Mouse (Mus musculus) cerebellum, postnatal 36 days (tissue): ENCODE results near the gene Mllt3.

Experiments
- DNase-seq, 2 experiments: peaks; one replicate each; pipeline ENCODE4 v3.0.0; 2021 to 2022; ENCODE audit warnings: mixed read lengths in 2 of 2

Gene Mllt3

GRCm38 (mm10) chr4:88033216-88033653 lies at the start of gene Mllt3:
Gene Mllt3, minus strand, starts transcription at chr4:88033364.
- DNase-seq, result peak; percentile 91 to 97

GRCm38 (mm10) chr4:88082381-88082780 lies 49.2 kb upstream of the Mllt3 start:
- no peak for DNase-seq

DNA sequence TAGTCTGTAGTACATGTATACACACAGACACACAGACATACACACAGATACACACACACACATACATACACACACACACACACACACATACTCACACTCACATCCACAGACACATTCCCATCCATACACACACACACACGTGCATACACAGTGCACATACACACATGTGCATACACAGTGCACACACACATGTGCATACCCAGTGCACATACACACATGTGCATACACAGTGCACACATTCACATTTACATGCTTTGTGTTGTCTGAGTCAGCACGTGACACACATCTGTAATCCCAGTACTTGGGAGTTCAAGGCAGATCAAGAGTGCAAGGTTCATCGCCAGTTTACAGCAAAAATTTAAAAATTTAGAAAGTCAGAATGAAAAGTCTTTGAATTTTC lies 48.7 kb upstream of the Mllt3 start:
- no peak for DNase-seq

DNA sequence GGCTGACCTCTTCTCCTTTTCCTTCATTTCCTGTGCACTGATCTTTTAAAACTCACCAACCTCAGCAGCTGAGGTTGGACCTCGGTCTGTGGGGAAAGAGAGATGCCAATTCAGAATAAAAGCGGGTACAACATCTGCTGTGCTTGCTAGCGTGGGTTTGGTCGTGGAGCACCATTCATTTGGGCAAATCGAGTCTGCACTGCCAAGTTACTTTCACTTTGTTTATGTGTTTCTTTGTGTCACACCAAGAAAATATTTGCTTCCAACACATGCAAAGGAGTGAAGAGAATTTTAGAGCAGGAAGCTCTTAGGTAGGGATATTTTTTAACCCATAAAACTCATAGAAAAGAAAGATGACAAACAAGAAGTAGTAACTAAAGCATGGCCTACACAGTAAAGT lies 48.3 kb upstream of the Mllt3 start:
- DNase-seq, result no peak

- no peak for DNase-seq
Measured at GRCm38 (mm10) chr4:88078983-88079382, 45.8 kb upstream of the Mllt3 start.

- no peak for DNase-seq
Measured at GRCm38 (mm10) chr4:88075388-88075787, 42.2 kb upstream of the Mllt3 start.

DNA sequence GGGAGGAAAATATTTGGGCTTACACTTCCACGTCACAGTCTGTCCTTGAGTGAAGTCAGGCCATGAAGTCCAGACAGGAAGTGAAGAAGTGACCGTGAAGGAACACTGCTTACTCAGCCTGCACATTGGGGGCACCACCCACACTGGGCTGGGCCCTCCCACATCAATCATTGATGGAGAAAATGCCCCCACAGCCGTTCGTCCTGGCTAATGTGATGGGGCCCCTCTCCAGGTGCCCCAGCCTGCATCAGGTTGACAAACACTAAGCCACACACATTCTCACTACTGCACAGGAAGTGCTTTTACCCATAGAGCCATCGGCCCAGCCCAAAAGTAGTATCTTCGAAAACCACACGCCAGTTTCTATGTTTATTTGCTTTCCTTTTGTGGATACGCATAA lies 13.1 kb upstream of the Mllt3 start:
- DNase-seq, result no peak

DNA sequence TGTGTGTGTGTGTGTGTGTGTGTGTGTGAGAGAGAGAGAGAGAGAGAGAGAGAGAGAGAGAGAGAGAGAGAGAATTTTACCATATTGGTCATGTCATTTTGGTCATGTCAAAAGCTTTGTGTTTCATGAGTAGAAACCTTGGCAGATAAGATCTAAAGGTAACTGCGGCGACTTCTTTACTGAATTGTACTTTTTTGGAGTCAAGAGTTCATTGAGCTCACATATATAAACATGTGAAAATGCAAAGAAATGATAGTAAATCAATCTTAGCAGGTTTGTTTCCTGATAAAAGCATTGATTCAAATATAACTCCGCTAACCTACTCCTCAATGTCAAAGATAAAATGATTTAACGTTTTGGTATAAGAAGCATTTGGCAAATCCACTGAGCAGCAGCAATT lies 12.0 kb upstream of the Mllt3 start:
- no peak for DNase-seq

DNA sequence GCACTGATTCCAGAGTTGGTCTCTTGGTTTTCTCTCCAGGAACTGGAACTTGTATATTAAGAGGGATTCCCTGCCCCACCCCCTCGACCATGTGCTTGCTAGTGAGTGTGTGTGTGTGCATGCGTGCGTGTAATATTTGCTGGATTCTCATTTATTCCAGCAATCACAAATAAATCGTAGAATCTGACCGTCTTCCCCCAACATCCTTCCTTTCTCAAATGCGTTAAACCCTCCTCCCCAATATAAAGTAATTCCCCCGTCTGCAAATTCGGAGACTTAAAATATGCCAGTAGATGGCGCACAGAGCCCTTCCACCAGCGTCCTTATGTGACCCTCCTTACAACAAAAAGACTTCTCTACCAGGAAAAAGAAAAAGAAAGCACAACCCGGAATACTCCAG lies 2.2 kb upstream of the Mllt3 start:
- peak; percentile 50 to 65 for DNase-seq

GRCm38 (mm10) chr4:88034387-88035157 lies 1.4 kb upstream of the Mllt3 start:
- DNase-seq, result no peak

DNA sequence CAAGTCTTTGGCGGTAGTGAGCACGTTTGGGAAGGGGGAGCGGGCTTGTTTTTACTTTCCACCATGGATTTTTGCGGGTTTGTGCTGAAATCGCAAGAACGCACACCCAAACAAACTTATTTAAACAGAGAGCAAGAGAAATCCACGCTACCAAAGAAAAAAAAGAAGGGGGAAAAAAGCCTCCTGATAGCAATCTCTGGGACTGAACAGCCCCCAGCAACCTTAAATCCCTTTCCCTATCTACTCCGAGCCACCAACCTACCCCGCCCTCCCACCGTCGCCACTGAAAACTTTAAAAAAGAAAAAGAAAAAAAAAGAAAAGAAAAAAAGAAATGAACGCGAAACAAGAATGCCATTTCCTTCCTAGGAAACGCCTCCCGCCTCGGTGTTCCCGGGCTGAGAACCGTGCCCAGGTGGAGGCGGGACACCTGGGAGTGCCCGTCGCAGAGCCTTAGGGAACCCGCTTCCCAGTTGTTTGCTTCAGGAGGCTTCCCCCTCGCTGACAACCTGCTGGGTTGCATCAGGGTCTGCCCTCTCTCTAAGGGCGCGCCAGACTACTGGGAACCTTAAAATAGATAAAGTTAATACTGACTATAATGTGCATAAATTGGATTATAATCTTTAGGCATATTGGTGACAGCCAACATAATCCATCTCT lies 694 bp upstream of the Mllt3 start:
- peak in 1 of 2 experiments; percentile 12 for DNase-seq

DNA sequence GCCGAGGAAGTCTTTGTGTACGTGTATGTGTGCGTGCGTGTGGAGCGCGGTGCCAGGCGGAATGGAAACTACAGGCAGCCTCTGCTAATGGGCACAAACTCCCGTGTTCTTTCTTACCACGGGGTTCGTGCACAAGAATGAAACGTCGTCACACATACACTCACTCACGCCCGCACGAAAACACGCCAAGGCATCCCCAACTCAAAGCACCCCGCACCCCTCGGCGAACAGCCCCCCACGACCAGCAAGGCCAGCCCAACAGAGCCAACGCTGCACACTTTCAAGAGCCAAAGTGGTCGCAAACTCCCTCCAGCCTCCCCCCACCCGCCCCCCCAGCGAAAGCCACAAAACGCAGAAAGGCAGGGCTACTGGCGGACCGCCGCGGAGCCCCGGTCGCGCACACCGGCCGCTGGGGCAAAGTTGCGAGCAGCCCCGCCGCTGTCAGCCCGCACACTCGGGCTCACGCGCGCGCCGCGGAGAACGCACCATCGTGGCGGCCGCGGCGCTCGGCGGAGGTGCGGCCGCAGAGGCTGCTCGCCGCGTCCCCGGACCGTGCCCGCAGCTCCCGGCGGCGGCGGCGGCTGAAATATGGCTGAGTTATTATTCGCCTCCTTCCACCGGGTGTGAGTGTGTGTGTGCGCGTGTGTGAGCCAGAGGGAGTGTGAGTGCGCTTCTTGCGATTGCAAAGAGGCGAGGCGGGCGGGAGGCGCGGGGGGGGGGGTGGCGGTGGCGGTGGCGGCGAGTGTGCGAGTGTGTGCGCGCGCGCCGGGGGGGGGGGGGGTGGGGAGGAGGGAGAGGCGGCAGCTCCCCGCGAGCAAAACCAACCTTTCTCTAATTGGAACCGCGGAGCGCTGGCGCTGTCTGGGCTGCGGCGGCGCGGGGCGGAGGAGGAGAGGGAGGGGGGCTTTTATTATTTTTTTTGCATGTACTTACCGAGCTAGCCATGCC lies 739 bp downstream of the Mllt3 start:
- DNase-seq, result peak; percentile 63 to 65

- DNase-seq, result peak; percentile 60 to 67
Measured at GRCm38 (mm10) chr4:88031211-88032150, 1.7 kb downstream of the Mllt3 start.

DNA sequence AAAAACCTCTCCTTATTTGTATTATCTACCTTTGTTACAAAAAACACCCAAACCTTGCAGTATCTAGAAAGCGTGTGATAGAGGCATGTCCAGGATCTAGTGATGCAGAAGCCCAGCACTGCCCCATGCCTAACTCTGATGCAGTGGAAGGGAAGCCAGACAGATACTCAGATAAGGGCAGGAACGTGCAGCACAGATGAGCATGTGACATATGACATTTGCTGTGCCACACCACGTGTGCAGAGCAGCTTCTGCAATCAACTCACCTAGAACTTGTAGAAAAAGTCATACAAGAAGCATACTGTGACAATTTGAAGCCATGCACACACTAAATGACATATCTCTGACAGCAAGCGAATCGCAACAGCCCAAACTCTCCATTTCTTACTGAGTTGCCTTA lies 9.6 kb downstream of the Mllt3 start:
- DNase-seq, result no peak

DNA sequence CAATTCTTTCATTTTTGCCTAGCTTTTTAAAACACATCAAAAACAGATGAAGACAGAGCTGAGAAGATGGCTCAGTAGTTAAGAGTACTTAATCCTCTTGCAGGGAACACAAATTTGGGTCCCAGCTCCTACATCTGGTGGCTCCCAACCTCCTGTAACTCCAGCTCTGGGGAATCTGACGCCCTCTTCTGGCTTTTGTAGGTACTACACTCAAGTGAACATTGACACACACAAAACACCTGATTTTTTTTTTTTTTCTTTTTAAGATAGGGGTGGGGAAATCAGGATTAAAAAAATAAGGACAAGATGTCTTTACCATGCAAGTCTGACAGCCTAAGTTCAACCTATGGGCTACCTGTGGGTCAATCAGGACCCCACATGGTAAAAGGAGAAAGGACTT lies 10.5 kb downstream of the Mllt3 start:
- no peak for DNase-seq

DNA sequence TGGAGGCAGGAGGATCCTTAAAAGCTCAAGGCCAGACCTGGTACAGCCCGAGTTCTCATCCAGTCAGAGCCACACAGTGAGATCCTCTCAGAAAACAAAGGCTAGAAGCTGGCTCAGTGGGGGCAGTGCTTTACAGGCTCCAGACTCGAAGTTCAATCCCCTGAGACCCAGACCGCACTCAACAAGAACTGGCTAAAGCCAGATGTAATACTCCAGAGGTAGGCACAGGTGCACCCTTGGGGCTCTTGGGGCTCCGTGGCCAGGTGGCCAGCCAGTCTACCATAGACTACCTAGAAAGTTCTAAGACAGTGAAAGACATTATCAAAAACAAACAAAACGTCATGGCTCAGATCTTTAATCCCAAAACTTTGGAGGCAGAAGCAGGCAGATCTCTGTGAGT lies 12.7 kb downstream of the Mllt3 start:
- DNase-seq, result no peak

GRCm38 (mm10) chr4:88019645-88020044 lies 13.5 kb downstream of the Mllt3 start:
- no peak for DNase-seq

DNA sequence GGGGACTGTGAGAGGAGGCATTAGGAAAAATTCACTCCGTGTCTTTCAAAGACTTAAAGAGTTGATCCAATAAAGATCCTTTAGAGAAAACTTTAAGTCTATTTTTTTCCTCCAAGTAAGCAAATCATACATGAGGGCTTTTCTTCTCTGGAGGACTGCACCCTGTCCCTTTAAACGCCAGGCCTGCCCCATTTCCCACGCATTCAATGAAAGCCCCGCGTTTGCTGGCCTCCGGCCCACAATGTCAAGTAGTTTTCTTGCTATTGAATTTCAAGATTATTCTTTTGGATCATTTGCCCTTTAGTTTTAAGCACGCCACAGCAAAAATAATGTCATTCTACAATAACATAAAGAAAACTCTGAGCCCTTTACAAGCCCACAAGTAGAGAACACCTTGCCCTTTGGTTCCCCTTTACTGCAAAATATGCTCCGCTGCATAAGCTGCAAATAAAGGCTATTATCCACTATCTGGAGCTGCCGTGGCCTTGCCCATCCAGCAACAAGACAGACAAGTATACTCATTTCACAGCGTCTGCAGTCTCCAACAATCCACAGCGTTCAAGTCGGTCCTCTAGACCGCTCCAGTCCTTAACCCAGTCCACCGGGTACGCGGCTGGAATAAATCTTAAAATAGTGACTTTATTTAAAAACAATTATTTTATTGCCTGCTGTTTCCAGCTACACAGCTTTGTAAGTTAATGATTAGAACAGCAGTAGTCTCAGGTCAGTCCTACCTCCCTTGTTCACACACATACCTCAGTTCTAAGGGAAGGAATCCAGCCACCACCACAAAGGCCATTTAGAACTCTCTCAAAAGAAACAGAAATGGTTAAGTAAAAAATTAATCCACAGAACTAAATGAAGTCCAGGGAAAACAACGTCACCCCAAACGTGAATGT lies 15.5 kb downstream of the Mllt3 start:
- DNase-seq, result no peak

DNA sequence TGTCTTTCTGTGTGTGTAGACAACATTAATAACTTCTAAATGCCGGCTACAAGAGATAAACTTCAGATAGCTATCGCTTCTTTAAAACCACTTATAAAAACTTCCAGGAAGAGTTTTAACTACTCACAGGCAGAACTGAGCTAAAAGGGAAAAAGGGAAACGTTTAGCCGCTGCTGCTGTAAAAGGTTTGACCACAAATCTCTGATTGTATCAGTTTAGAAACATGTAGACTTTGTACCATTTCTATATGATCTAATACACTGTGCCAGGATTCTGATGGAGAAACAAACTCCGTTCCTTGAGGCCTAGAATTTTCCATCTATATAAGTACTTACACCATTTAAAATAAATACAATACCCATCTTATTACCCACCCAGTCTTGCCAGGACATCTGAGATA lies 17.4 kb downstream of the Mllt3 start:
- DNase-seq, result no peak

GRCm38 (mm10) chr4:88015261-88015660 lies 17.9 kb downstream of the Mllt3 start:
- DNase-seq, result no peak

GRCm38 (mm10) chr4:88012774-88013173 lies 20.4 kb downstream of the Mllt3 start:
- DNase-seq, result no peak
